Mouse (Mus musculus): Measurements from ENCODE around the gene Phrf1. TPM values are rescaled to one million over a fixed set of nuclear protein-coding genes. Genes with fewer than 3 reads are reported as not detected.
A peak's percentile ranks its signal among the peaks of the same experiment; 100 is the strongest.

The Phrf1 gene
- total and polyA plus RNA-seq, 3 experiments = 66.1 to 1,029 (median 91.2) TPM

DNA sequence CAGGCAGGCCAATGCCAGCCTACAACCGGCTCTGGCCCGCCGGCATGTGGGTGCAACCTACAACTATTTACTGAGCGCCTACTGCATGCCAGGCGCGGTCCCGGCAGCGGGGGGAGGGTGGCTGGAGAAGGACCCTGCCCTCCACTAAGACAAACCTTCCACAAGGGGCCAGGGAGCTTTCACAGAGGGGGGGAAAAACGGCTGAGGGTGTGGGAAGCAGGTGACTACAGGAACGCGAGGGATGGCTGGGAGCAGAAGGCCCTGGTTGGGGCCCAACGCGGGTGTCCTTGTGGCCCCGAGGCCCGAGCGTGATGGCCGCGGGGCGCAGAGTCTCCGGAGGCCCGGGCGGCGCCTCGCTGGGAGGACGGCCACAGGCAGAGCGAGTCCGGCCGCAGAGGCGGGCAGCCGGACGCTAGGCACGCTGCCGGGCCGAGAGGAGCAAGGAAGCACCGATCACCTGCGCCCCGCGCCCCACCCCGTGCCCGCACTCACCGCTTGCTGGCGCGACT is 35.2 kb upstream of the Phrf1 start:
- peak overlapping the region; percentile 37 for H3K27ac ChIP-seq (ENCODE audit: control insufficient read depth, low read depth, low read length)
- DNase-seq (ENCODE audit: low read depth, low spot score) = peak; percentile 63
- no peaks in the 10 kb centered on the region for H3K9me3 ChIP-seq (replicated peaks; ENCODE audit: insufficient read depth, low read length)
- peak overlapping the region; percentile 96 for H3K4me3 ChIP-seq (ENCODE audit: control insufficient read depth in 1 of 2, insufficient read depth in 1 of 2, low read depth in 2 of 2, low read length in 2 of 2)
- peaks cover 2 to 18% of the 10 kb centered on the region in 2 experiments; a peak in 3 of 4 replicates for H3K36me3 ChIP-seq (ENCODE audit: control insufficient read depth in 1 of 2, insufficient read depth in 2 of 2, low read length in 2 of 2)
- H3K4me1 ChIP-seq (ENCODE audit: control insufficient read depth in 1 of 2, insufficient read depth in 2 of 2, low read length in 2 of 2) = peaks cover 6 to 29% of the 10 kb centered on the region in 2 experiments; a peak in 3 of 4 replicates
- TF ChIP-seq SIN3A (IDR thresholded peaks at IDR 0.05; ENCODE audit: low read length) (peak; percentile 38; the same call in 1 of the 2 replicates), MXI1 (IDR thresholded peaks at IDR 0.05; ENCODE audit: low read depth, low read length) (peak; percentile 68), SMC3 (IDR thresholded peaks at IDR 0.05; ENCODE audit: low read depth, low read length) (no peak)
- peaks cover 12% of the 10 kb centered on the region for H3K79me2 ChIP-seq (ENCODE audit: control insufficient read depth, insufficient read depth, low read length, poor library complexity)
- H3K27me3 ChIP-seq (ENCODE audit: control insufficient read depth in 1 of 2, insufficient read depth in 2 of 2, low read length in 2 of 2) = no peaks in the 10 kb centered on the region
- H3K9ac ChIP-seq (ENCODE audit: control insufficient read depth, low read depth, low read length, poor library complexity, severe bottlenecking) = peak overlapping the region; percentile 97

DNA sequence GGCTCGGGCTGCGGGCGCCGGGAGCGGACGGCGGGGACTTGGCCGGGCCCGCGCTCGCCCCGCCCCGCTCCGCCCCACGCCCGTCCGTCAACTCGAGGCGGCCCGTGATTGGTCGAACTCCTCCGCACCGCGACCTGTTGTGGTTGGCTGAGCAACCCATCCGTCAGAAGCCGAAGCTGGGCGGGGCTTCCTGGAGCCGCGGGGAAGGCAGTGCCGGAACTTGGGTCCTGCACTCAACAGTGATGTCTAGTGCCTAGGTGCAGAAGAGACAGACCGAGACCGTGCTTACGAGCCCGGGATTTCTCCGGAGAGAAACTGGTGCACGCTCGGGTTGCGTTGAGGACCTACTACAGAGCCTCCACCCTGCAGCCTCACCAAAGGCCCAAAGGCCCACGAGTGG is 34.6 kb upstream of the Phrf1 start, which contains the start of the genes Hras and Lrrc56:
Hras (minus strand) TSS at position 58 of the 400 bp plus-strand sequence.
Lrrc56 (plus strand) TSS at position 210 of the 400 bp plus-strand sequence.
- DNase-seq (ENCODE audit: low read depth, low spot score) = peak; percentile 99
- Histone ChIP-seq H3K27me3 (ENCODE audit: control insufficient read depth in 1 of 2, insufficient read depth in 2 of 2, low read length in 2 of 2) (no peaks in the 10 kb centered on the region), H3K27ac (ENCODE audit: control insufficient read depth, low read depth, low read length) (peak within 1 kb of the TSS; percentile 76), H3K4me3 (ENCODE audit: control insufficient read depth in 1 of 2, insufficient read depth in 1 of 2, low read depth in 2 of 2, low read length in 2 of 2) (peak within 1 kb of the TSS; percentile 96), H3K9ac (ENCODE audit: control insufficient read depth, low read depth, low read length, poor library complexity, severe bottlenecking) (peak within 1 kb of the TSS; percentile 97), H3K36me3 (ENCODE audit: control insufficient read depth in 1 of 2, insufficient read depth in 2 of 2, low read length in 2 of 2) (peaks cover 2 to 18% of the 10 kb centered on the region in 2 experiments; a peak in 3 of 4 replicates), H3K9me3 (replicated peaks; ENCODE audit: insufficient read depth, low read length) (no peaks in the 10 kb centered on the region), H3K4me1 (ENCODE audit: control insufficient read depth in 1 of 2, insufficient read depth in 2 of 2, low read length in 2 of 2) (peaks cover 6 to 29% of the 10 kb centered on the region in 2 experiments; a peak in 3 of 4 replicates), H3K79me2 (ENCODE audit: control insufficient read depth, insufficient read depth, low read length, poor library complexity) (peaks cover 12% of the 10 kb centered on the region)
- TF ChIP-seq POLR2AphosphoS2 (IDR thresholded peaks at IDR 0.05; ENCODE audit: low read length) (peak; percentile 79), MYB (IDR thresholded peaks at IDR 0.05; ENCODE audit: low read depth, low read length) (no peak), UBTF (IDR thresholded peaks at IDR 0.05; ENCODE audit: borderline replicate concordance, insufficient read depth, low read depth, low read length) (no peak), MAX (IDR thresholded peaks at IDR 0.05; ENCODE audit: low read length) (no peak), JUND (IDR thresholded peaks at IDR 0.05; ENCODE audit: low read depth, low read length) (no peak), ZC3H11A (IDR thresholded peaks at IDR 0.05; ENCODE audit: low read depth, low read length) (no peak), CHD2 (IDR thresholded peaks at IDR 0.05; ENCODE audit: low read length) (peak; percentile 30; the same call in 1 of the 2 replicates), SIN3A (IDR thresholded peaks at IDR 0.05; ENCODE audit: low read length) (peak; percentile 51; the same call in 1 of the 2 replicates), NRF1 (IDR thresholded peaks at IDR 0.05; ENCODE audit: insufficient read depth, low read depth, low read length, poor library complexity, severe bottlenecking) (0 out of 2 replicates have a peak, but pooled peaks have one; percentile 12), TCF12 (IDR thresholded peaks at IDR 0.05; ENCODE audit: low read depth, low read length) (peak; percentile 70), CHD1 (IDR thresholded peaks at IDR 0.05; ENCODE audit: low read depth, low read length) (no peak), ETS1 (IDR thresholded peaks at IDR 0.05; ENCODE audit: low read depth, low read length) (no peak), NELFE (IDR thresholded peaks at IDR 0.05; ENCODE audit: low read depth, low read length) (peak; percentile 87), TBP (IDR thresholded peaks at IDR 0.05; ENCODE audit: low read depth, low read length) (peak; percentile 79), HCFC1 (IDR thresholded peaks at IDR 0.05; ENCODE audit: low read depth, low read length) (peak; percentile 71), RCOR1 (IDR thresholded peaks at IDR 0.05; ENCODE audit: low read depth, low read length) (no peak), EP300 (IDR thresholded peaks at IDR 0.05; ENCODE audit: low read depth in 1 of 2, low read length in 2 of 2) (no peak), ELF1 (IDR thresholded peaks at IDR 0.05; ENCODE audit: low read depth, low read length) (peak; percentile 86), POLR2A (IDR thresholded peaks at IDR 0.05; ENCODE audit: control insufficient read depth in 1 of 2, insufficient read depth in 1 of 2, low read depth in 1 of 2, low read length in 2 of 2, poor library complexity in 1 of 2) (peak; percentile 61 to 88), E2F4 (IDR thresholded peaks at IDR 0.05; ENCODE audit: borderline replicate concordance, low read depth, low read length) (no peak), ZMIZ1 (IDR thresholded peaks at IDR 0.05; ENCODE audit: low read depth, low read length) (peak; percentile 90), TAL1 (IDR thresholded peaks at IDR 0.05; ENCODE audit: low read length) (no peak), GABPA (IDR thresholded peaks at IDR 0.05; ENCODE audit: low read depth, low read length) (no peak), MAFK (IDR thresholded peaks at IDR 0.05; ENCODE audit: borderline replicate concordance, low read depth, low read length) (no peak)

All from MEL (cell line).